Mouse (Mus musculus): ENCODE results near the gene Gm10477. TPM values are rescaled to one million over a fixed set of nuclear protein-coding genes. Genes with fewer than 3 reads are reported as not detected.
"Not testable (repeated sequence)": the region's sequence is repeated elsewhere in the genome, so short reads cannot be mapped to it uniquely, and the experiment has no call there.

Gene Gm10477
- not detected in 2 replicates for total RNA-seq (2015; ENCODE audit: low replicate concordance)
- not detected in 2 replicates for total RNA-seq (2017; ENCODE audit: low replicate concordance)

DNA sequence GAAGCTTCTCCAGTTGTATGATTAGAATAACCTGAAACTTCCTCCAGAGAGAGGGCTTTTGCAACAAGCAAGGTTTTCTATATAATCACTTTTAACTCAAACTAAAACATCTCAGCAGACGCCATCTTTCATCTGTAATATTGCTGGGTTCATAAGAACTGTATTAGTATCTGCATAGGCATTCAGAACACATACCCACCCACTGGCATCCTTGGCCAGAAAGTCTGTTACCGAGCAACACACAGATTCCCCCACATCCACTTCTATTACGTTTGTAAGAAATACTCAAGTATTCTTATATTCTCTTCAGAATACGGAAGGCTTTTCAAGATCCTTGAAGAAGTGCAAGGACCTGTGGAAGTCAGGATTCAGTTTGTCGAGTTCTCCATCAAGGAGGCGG, at the start of gene Gm10477:
TSS of gene Gm10477 (plus strand) at position 301 of the 400 bp plus-strand sequence.
- ATAC-seq (replicated peaks; ENCODE audit: low FRiP score, poor library complexity, severe bottlenecking): not testable (repeated sequence)

GRCm38 (mm10) chrX:56477553-56477952, 47.0 kb upstream of the Gm10477 start:
- no peak for ATAC-seq (replicated peaks; ENCODE audit: low FRiP score, poor library complexity, severe bottlenecking)

DNA sequence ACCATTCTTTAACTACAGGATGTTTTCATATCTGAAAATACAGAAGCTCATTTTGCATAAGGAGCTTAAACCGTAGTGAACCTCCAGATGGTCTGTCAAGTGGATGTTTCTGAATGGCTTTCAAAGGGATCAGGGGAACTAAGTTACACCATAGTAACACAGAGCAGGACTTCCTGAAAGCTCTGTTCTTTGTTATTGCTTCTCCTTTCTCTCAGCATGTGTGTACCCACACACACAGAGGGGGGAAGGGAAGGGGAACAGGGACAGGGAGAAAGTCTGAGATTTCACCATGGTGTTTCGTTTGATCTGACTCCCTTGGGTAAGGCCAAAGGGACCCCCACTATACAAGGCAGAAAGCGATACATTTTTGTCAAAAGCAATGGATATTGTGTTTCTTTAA, 42.6 kb upstream of the Gm10477 start:
- ATAC-seq (replicated peaks; ENCODE audit: low FRiP score, poor library complexity, severe bottlenecking): no peak

DNA sequence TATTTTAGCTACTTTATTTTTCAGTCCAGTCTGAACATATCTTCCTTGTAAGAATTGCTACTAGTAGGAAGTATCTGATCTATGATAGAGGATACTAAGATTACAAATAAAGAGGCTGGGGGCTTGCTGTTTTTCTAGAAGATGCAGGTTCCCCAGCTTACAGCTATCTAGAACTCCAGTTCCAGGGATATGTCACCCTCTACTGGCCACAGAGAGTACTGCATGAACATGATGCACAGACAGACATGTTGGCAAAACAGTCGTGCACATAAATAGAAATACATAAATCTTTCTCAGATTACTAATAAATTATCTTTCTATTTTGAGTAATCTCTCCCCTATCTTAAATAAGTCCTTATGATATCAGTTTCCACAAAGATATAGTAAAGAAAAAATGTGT, 34.8 kb upstream of the Gm10477 start:
- ATAC-seq (replicated peaks; ENCODE audit: low FRiP score, poor library complexity, severe bottlenecking): no peak

- ATAC-seq (replicated peaks; ENCODE audit: low FRiP score, poor library complexity, severe bottlenecking): no peak
Observed at GRCm38 (mm10) chrX:56497241-56497640, 27.3 kb upstream of the Gm10477 start.

GRCm38 (mm10) chrX:56531266-56531665, 6.7 kb downstream of the Gm10477 start:
- ATAC-seq (replicated peaks; ENCODE audit: low FRiP score, poor library complexity, severe bottlenecking): no peak

DNA sequence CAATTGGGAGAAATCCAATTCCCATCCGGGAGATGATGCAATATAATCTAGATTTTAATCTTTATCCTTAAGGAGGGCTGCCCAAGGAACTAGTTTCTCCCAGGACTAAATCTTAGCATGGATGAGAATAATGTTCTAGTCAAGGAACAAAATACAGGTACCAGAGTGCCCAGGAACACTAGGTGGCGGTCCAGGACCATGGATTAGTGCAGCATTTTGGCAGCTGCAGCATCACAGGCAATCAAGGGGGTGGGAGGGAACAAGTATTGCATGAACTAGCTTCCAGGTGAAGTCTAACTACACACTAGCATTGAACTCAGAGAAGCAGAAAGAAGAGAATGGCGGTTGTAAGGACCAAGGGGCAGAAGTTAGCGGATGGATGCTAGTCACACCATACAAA, 12.6 kb downstream of the Gm10477 start:
- ATAC-seq (replicated peaks; ENCODE audit: low FRiP score, poor library complexity, severe bottlenecking): no peak

DNA sequence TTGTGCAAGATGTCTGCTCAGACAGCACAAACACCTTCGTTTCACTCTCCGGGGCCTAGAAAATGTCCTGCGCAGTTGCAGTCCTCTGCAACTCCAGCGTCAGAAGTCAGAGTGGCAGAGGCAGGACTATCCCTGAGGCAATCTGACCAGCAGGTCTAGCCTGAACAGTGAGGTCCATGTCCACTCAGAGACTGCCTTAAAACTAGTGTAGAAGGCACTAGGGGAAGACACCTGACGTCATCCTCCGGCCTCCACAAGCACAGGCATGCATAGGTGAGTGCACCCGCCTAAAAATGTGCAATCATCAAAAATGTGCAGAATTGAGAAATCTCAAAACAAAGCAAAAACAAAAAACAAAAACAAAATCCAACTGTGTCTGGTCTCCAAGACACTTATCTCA, 25.0 kb downstream of the Gm10477 start, which contains the start of gene Gm648:
TSS of gene Gm648 (minus strand) at position 101 of the 400 bp plus-strand sequence.
- no peak for ATAC-seq (replicated peaks; ENCODE audit: low FRiP score, poor library complexity, severe bottlenecking)

DNA sequence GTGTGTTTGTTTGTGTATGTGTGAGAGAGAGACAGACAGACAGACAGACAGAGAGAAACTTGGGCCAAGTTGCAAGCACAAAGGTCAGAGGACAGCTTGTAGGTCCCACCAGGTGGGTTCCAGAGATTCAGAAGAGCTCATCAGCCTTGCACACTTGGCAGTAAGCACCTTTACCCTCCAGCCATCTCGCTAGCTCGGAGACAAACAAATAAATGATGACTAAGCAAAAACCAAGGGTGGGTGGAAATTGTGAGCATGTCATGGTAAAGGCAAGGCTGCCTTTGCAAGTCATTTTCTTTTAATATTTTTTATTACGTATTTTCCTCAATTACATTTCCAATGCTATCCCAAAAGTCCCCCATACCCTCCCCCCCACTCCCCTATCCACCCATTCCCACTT, 29.0 kb downstream of the Gm10477 start:
- ATAC-seq (replicated peaks; ENCODE audit: low FRiP score, poor library complexity, severe bottlenecking): no peak

- ATAC-seq (replicated peaks; ENCODE audit: low FRiP score, poor library complexity, severe bottlenecking): no peak
Observed at GRCm38 (mm10) chrX:56572465-56572864, 47.9 kb downstream of the Gm10477 start.

Other genes starting within 250 kb of the Gm10477 start
- 1.3 TPM in 1 of 2 replicates, not detected in the other for gene Zfp449, start 178.3 kb upstream of the Gm10477 start, total RNA-seq (2015; ENCODE audit: low replicate concordance)
- gene Zfp449, start 178.3 kb upstream of the Gm10477 start, total RNA-seq (2017; ENCODE audit: low replicate concordance): 0.08 and 0.39 TPM in 2 replicates
- gene Smim10l2a, start 150.2 kb upstream of the Gm10477 start, total RNA-seq (2015; ENCODE audit: low replicate concordance): not detected in 2 replicates
- not detected in 2 replicates for gene Smim10l2a, start 150.2 kb upstream of the Gm10477 start, total RNA-seq (2017; ENCODE audit: low replicate concordance)
- not detected in 2 replicates for gene Gm2174, start 76.8 kb upstream of the Gm10477 start, total RNA-seq (2015; ENCODE audit: low replicate concordance)
- gene Gm2174, start 76.8 kb upstream of the Gm10477 start, total RNA-seq (2017; ENCODE audit: low replicate concordance): 2.3 and 23.6 TPM in 2 replicates
- gene Ints6l, start 69.9 kb upstream of the Gm10477 start, total RNA-seq (2015; ENCODE audit: low replicate concordance): 223 and 328 TPM in 2 replicates
- gene Ints6l, start 69.9 kb upstream of the Gm10477 start, total RNA-seq (2017; ENCODE audit: low replicate concordance): 124 and 128 TPM in 2 replicates
- gene Gm648, start 24.9 kb downstream of the Gm10477 start, total RNA-seq (2015; ENCODE audit: low replicate concordance): not detected in 2 replicates
- gene Gm648, start 24.9 kb downstream of the Gm10477 start, total RNA-seq (2017; ENCODE audit: low replicate concordance): not detected in 2 replicates
- 8.4 and 11.9 TPM in 2 replicates for gene Mmgt1, start 73.3 kb downstream of the Gm10477 start, total RNA-seq (2015; ENCODE audit: low replicate concordance)
- gene Mmgt1, start 73.3 kb downstream of the Gm10477 start, total RNA-seq (2017; ENCODE audit: low replicate concordance): 6.3 and 7.6 TPM in 2 replicates
- 2.5 and 4.2 TPM in 2 replicates for gene Slc9a6, start 85.0 kb downstream of the Gm10477 start, total RNA-seq (2015; ENCODE audit: low replicate concordance)
- 3.3 and 5.3 TPM in 2 replicates for gene Slc9a6, start 85.0 kb downstream of the Gm10477 start, total RNA-seq (2017; ENCODE audit: low replicate concordance)
- 4.2 TPM in 1 of 2 replicates, not detected in the other for gene Fhl1, start 207.0 kb downstream of the Gm10477 start, total RNA-seq (2015; ENCODE audit: low replicate concordance)
- 1.5 TPM in 1 of 2 replicates, not detected in the other for gene Fhl1, start 207.0 kb downstream of the Gm10477 start, total RNA-seq (2017; ENCODE audit: low replicate concordance)

All from erythroid progenitor cell, adult 5-6 weeks (primary cell).